Mouse (Mus musculus) neural tube, embryonic 15.5 days (tissue): ENCODE measurements around the gene Tmem59. TPM values are rescaled to one million over a fixed set of nuclear protein-coding genes. Genes with fewer than 3 reads are reported as not detected.

ENCODE experiments used
- ATAC-seq: fragments of 200-750 bp; cut with Nextera tagmentation; 2 replicates; pipeline ENCODE4 v1.8.0; 2017; ENCODE audit warnings: mild to moderate bottlenecking, moderate TSS enrichment, moderate library complexity; ENCODE audit not compliant: low FRiP score
- H3K27ac ChIP-seq: fragments of 300-500 bp; sonication (generic); replicated peaks from 2 replicates; pipeline ENCODE4 v1.5.1; 2015; ENCODE audit warnings: mild to moderate bottlenecking, inconsistent platforms
- H3K27me3 ChIP-seq: fragments of 300-500 bp; sonication (generic); replicated peaks from 2 replicates; pipeline ENCODE4 v1.6.1; 2015; ENCODE audit warnings: inconsistent platforms
- H3K36me3 ChIP-seq: fragments of 300-500 bp; sonication (generic); 2 replicates; pipeline ENCODE4 v1.6.1; 2015; ENCODE audit warnings: inconsistent platforms
- H3K4me1 ChIP-seq: fragments of 300-500 bp; sonication (generic); 2 replicates; pipeline ENCODE4 v1.6.1; 2015; ENCODE audit warnings: inconsistent platforms
- H3K4me2 ChIP-seq: fragments of 300-500 bp; sonication (generic); 2 replicates; pipeline ENCODE4 v1.6.1; 2015; ENCODE audit warnings: inconsistent platforms, mild to moderate bottlenecking, moderate library complexity
- H3K4me3 ChIP-seq: fragments of 300-500 bp; sonication (generic); replicated peaks from 2 replicates; pipeline ENCODE4 v1.5.1; 2015; ENCODE audit warnings: mild to moderate bottlenecking, inconsistent platforms
- H3K9ac ChIP-seq: fragments of 300-500 bp; sonication (generic); replicated peaks from 2 replicates; pipeline ENCODE4 v1.6.1; 2015; ENCODE audit warnings: mild to moderate bottlenecking, inconsistent platforms
- H3K9me3 ChIP-seq: fragments of 300-500 bp; sonication (generic); replicated peaks from 2 replicates; pipeline ENCODE4 v1.6.1; 2016; ENCODE audit warnings: inconsistent platforms
- WGBS: fragments of 180-500 bp; shearing (Covaris S2); methylation state at CpG from one replicate; pipeline ENCODE4 v1.1.7; 2015; ENCODE audit warnings: mixed read lengths; 5-methylcytosine and 5-hydroxymethylcytosine counted together
- polyA plus RNA-seq: library from polyadenylated mRNA; unstranded; fragments of >200 nt; fragmentation: Nextera tagmentation; extraction: Ambion mirVana; gene quantifications from 2 replicates; pipeline ENCODE4 v1.2.1, GENCODE M21; 2015

The Tmem59 gene
- polyA plus RNA-seq, 1 experiment from 2014 or later: 391 TPM

DNA sequence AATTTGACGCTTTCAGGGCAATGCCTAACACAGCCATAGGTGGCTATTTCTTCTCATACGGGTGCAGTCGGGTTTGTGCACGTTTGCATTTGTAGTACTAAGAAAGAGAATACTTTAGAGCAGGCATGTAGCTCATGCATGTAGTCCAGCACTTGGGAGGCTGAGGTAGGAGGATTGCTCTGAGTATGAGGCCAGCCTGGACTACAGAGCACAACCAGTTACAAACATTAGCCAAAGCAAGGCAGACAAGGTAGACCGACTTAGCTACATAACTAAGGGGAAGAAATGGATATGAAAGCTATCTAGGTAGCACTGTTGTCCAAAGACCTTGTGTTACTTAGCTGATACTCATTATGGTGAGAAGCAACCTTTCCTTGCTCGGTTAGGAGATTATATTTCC is 3.7 kb downstream of the Tmem59 start:
- Histone ChIP-seq H3K36me3 (peaks cover 10% of the 10 kb centered on the region), H3K4me2 (no peak overlapping the region), H3K9ac (no peak overlapping the region), H3K4me1 (peaks cover 40% of the 10 kb centered on the region), H3K27me3 (no peaks in the 10 kb centered on the region), H3K9me3 (no peaks in the 10 kb centered on the region), H3K27ac (no peak overlapping the region), H3K4me3 (no peak overlapping the region)
- no peak for ATAC-seq
- WGBS: 85% methylated on average over 6 of the region's 6 CpGs

DNA sequence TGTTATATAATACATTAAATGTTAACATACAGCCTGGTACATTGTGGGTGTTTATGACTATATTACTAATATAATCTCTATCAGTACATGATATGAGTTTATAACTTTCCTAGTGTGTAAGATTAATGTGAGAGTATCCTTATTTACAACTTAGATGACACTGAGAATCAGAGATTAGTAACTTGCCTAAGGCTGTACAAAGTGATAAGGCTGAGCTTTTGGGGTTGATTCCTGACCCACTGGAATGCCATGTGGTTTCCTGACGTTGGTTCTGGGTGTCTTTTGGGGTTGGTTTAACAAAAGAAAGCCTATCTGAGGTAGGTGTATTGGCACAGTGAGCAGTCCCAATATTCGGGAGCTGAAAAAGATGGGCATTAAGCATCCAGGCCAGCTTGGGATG is 4.6 kb downstream of the Tmem59 start:
- Histone ChIP-seq H3K27ac (no peak overlapping the region), H3K4me1 (peaks cover 31% of the 10 kb centered on the region), H3K36me3 (peaks cover 18% of the 10 kb centered on the region), H3K4me3 (no peak overlapping the region), H3K4me2 (no peak overlapping the region), H3K27me3 (no peaks in the 10 kb centered on the region), H3K9ac (no peak overlapping the region), H3K9me3 (no peaks in the 10 kb centered on the region)
- WGBS: 79% methylated on average over 2 of the region's 2 CpGs
- ATAC-seq: no peak

DNA sequence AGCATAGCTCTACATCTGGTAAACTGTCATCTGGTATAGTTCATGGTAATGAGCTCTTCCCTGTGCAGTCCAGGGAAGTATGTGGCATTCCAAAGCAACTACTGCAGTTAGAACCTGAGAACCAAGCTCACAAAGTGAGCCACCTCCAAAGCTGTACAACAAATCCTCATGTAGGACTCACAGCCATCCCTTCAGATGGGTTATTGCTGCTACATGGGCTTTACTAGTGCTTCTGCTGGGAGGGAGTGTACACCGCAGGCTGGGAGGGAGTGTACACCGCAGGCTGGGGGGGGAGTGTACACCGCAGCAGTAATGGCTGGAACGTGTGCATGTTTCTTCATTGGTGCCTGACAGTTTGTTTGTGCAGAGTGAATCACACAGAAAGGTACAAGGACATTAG is 5.0 kb downstream of the Tmem59 start:
- ATAC-seq: no peak
- H3K27ac ChIP-seq: no peak overlapping the region
- H3K4me3 ChIP-seq: no peak overlapping the region
- WGBS: 85% methylated on average over 4 of the region's 4 CpGs
- no peak overlapping the region for H3K9ac ChIP-seq
- peaks cover 22% of the 10 kb centered on the region for H3K36me3 ChIP-seq
- H3K9me3 ChIP-seq: no peaks in the 10 kb centered on the region
- no peak overlapping the region for H3K4me2 ChIP-seq
- no peaks in the 10 kb centered on the region for H3K27me3 ChIP-seq
- H3K4me1 ChIP-seq: peaks cover 29% of the 10 kb centered on the region

DNA sequence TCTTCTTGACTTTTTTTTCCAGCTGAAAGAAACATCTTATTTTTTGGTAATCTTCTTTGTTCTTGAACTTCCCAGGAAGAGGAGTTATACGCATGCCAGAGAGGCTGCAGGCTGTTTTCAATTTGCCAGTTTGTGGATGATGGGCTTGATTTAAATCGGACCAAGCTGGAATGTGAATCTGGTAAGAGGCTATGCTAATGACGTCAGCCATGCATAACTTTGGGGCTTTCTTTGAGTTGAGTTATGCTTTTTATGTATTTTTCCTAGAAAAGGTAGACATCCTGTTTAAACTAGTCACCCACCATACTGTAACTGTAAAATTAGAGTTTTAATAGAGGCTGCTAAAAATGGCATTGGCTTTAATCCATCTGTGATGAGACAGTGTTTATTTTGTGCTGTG is 7.5 kb downstream of the Tmem59 start:
- Histone ChIP-seq H3K27me3 (no peaks in the 10 kb centered on the region), H3K4me1 (peaks cover 19% of the 10 kb centered on the region), H3K36me3 (peaks cover 44% of the 10 kb centered on the region), H3K4me2 (no peak overlapping the region), H3K27ac (no peak overlapping the region), H3K9me3 (no peaks in the 10 kb centered on the region), H3K4me3 (no peak overlapping the region), H3K9ac (no peak overlapping the region)
- no peak for ATAC-seq
- WGBS: 65% methylated on average over 3 of the region's 3 CpGs

DNA sequence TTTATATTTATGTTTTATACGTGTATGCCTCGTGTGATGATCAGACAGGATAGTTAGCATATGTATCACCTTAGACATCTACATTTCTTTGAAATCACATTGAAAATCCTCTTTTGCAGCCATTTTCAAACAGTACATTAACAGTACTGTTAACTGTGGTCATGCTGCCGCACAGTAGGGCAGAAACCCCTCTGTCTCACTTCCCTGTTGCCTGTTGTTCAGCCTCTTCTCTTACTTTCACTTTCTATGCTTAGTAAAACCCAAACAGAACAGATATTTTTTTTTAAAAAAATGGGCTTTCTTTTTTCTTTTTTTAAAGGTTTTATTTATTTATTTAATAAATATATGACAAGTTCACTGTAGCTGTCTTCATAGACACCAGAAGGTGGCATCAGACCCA is 15.6 kb downstream of the Tmem59 start:
- 96% methylated on average over 3 of the region's 3 CpGs for WGBS
- Histone ChIP-seq H3K4me3 (no peak overlapping the region), H3K9me3 (no peaks in the 10 kb centered on the region), H3K9ac (no peak overlapping the region), H3K27ac (no peak overlapping the region), H3K36me3 (peaks cover 77% of the 10 kb centered on the region), H3K4me1 (no peaks in the 10 kb centered on the region), H3K27me3 (no peaks in the 10 kb centered on the region), H3K4me2 (no peak overlapping the region)
- no peak for ATAC-seq

GRCm38 (mm10) chr4:107196454-107196853 is 18.3 kb downstream of the Tmem59 start:
- Histone ChIP-seq H3K9ac (no peak overlapping the region), H3K27ac (no peak overlapping the region), H3K4me2 (no peak overlapping the region), H3K9me3 (no peaks in the 10 kb centered on the region), H3K36me3 (peaks cover 79% of the 10 kb centered on the region), H3K27me3 (no peaks in the 10 kb centered on the region), H3K4me3 (no peak overlapping the region), H3K4me1 (no peaks in the 10 kb centered on the region)
- no peak for ATAC-seq
- WGBS: 86% methylated on average over 2 of the region's 2 CpGs

DNA sequence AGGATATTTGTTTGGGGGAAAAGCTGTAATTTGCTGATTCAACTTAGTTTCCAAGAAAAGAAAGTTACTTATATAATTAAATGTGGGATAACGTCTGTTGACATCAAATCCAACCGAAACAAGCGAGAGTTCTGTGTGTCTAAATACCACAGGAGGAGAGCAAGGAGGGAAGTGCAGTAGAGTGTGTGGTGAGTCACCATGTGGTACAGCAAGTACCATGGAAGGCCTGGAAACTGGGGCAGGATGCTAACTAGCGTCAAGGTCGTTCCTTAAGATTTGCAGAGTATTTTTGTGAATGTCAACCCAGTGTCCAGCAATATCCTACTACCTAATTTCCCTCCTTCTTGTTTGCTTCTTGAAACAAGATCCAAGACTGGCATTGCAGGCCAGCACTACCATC is 19.9 kb downstream of the Tmem59 start:
- WGBS: 94% methylated on average over 5 of the region's 5 CpGs
- no peak overlapping the region for H3K4me3 ChIP-seq
- H3K9ac ChIP-seq: no peak overlapping the region
- H3K9me3 ChIP-seq: no peaks in the 10 kb centered on the region
- H3K27me3 ChIP-seq: no peaks in the 10 kb centered on the region
- no peak overlapping the region for H3K27ac ChIP-seq
- H3K4me2 ChIP-seq: no peak overlapping the region
- ATAC-seq: no peak
- peaks cover 86% of the 10 kb centered on the region for H3K36me3 ChIP-seq
- H3K4me1 ChIP-seq: no peaks in the 10 kb centered on the region

- 96% methylated on average over 3 of the region's 3 CpGs for WGBS
- Histone ChIP-seq H3K4me3 (no peak overlapping the region), H3K36me3 (peaks cover 84% of the 10 kb centered on the region), H3K9ac (no peak overlapping the region), H3K27me3 (no peaks in the 10 kb centered on the region), H3K4me2 (no peak overlapping the region), H3K4me1 (no peaks in the 10 kb centered on the region), H3K9me3 (no peaks in the 10 kb centered on the region), H3K27ac (no peak overlapping the region)
- no peak for ATAC-seq
Observed at GRCm38 (mm10) chr4:107201779-107202178, 23.6 kb downstream of the Tmem59 start.

- H3K9me3 ChIP-seq: no peaks in the 10 kb centered on the region
- no peak overlapping the region for H3K27ac ChIP-seq
- H3K27me3 ChIP-seq: no peaks in the 10 kb centered on the region
- ATAC-seq: no peak
- H3K4me2 ChIP-seq: no peak overlapping the region
- 90% methylated on average over 7 of the region's 7 CpGs for WGBS
- no peaks in the 10 kb centered on the region for H3K4me1 ChIP-seq
- no peak overlapping the region for H3K4me3 ChIP-seq
- peaks cover 79% of the 10 kb centered on the region for H3K36me3 ChIP-seq
- H3K9ac ChIP-seq: no peak overlapping the region
Observed at GRCm38 (mm10) chr4:107203001-107203400, 24.8 kb downstream of the Tmem59 start.

DNA sequence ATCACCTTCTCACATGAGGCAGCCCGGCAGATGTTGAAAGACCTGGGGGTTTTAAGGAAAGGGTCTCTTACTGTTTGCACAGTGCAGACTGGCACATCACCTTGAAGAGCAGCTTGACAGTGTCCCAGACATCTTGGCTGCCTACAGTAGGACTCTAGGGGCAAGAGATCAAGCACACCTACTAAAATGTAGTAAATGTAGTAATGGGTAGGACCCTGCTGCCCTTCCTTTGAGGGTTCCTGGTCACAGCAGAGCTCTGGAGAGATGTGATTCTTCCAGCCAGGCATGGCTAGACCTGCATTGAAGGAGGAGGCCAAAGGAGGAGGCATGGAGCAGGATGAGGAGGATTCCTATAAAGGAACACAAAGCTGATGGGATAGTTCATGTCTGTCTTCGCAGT is 28.8 kb downstream of the Tmem59 start:
- Histone ChIP-seq H3K4me2 (no peak overlapping the region), H3K27ac (no peak overlapping the region), H3K9ac (no peak overlapping the region), H3K27me3 (no peaks in the 10 kb centered on the region), H3K9me3 (no peaks in the 10 kb centered on the region), H3K4me3 (no peak overlapping the region), H3K36me3 (peaks cover 48% of the 10 kb centered on the region), H3K4me1 (no peaks in the 10 kb centered on the region)
- ATAC-seq: no peak
- 94% methylated on average over 2 of the region's 2 CpGs for WGBS

DNA sequence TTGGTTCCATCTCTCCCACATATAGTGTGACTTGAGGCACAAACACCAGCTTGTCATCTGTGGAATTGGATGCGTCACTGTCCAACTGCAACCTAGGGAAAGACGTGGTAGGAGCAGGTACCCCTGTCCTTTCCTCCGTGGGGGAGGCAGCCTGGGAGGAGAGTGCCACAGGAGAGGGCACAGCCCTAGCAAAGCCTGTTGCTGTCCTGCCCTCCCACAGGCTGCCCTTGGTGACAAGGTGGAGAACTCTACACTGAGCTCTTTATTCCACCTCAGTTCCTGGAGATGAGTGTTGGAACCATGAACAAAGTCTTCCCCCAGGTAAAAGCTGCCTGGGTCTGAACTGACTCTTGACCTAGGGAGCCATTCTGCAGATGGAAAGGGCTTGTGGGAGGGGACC is 30.7 kb downstream of the Tmem59 start, which contains the start of gene Ldlrad1:
Gene Ldlrad1 (plus strand): TSS at position 301 of the 400 bp plus-strand sequence.
- 91% methylated on average over 3 of the region's 3 CpGs for WGBS
- Histone ChIP-seq H3K4me2 (no peak within 1 kb of the TSS), H3K4me1 (no peaks in the 10 kb centered on the region), H3K9ac (no peak within 1 kb of the TSS), H3K27me3 (no peaks in the 10 kb centered on the region), H3K36me3 (peaks cover 29% of the 10 kb centered on the region), H3K27ac (no peak within 1 kb of the TSS), H3K4me3 (no peak within 1 kb of the TSS), H3K9me3 (no peaks in the 10 kb centered on the region)
- no peak for ATAC-seq

GRCm38 (mm10) chr4:107210483-107211097 is 32.4 kb downstream of the Tmem59 start:
- Histone ChIP-seq H3K4me3 (no peak overlapping the region), H3K9me3 (no peaks in the 10 kb centered on the region), H3K27ac (no peak overlapping the region), H3K4me1 (no peaks in the 10 kb centered on the region), H3K27me3 (no peaks in the 10 kb centered on the region), H3K36me3 (peaks cover 19% of the 10 kb centered on the region), H3K9ac (no peak overlapping the region), H3K4me2 (no peak overlapping the region)
- WGBS: 79% methylated on average over 5 of the region's 5 CpGs
- no peak for ATAC-seq

DNA sequence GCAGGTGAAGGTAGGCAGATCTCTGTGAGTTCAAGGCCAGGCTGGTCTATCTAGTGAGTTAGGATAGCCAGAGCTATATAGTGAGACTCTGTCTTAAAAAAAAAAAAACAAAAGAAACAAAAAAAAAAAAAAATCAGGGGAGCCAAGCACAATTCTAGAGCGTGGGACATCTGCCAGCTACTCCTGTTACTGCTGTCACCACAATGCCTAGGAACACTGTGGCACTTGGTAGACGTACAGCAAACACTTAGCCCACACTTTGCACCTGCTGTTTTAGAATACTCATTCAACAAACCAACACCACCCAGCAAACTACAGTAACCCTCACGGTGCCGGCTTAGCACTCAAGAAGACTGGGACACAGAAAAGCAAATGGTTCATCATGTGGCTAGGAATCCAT is 33.3 kb downstream of the Tmem59 start:
- 70% methylated on average over 4 of the region's 4 CpGs for WGBS
- Histone ChIP-seq H3K4me2 (no peak overlapping the region), H3K27ac (no peak overlapping the region), H3K9ac (no peak overlapping the region), H3K9me3 (no peaks in the 10 kb centered on the region), H3K4me3 (no peak overlapping the region), H3K36me3 (peaks cover 12% of the 10 kb centered on the region), H3K4me1 (no peaks in the 10 kb centered on the region), H3K27me3 (no peaks in the 10 kb centered on the region)
- no peak for ATAC-seq
